Mouse (Mus musculus) erythroblast, adult 5-6 weeks (primary cell): ENCODE results near the gene Gng8. TPM values are rescaled to one million over a fixed set of nuclear protein-coding genes. Genes with fewer than 3 reads are reported as not detected.

Source experiments
- total RNA-seq, 2 experiments: library from RNA; stranded (forward) in 1 of 2; stranded (reverse) in 1 of 2; fragments of 150-400 nt in 1 of 2; fragments of 200-764, 138-1000 nt in 1 of 2; gene quantifications; 2 replicates each; pipeline versions ENCODE4 v1.2.3 to v1.2.4; 2015 to 2017; ENCODE audit warnings: low replicate concordance in 2 of 2

Gene Gng8
- total RNA-seq, 2 experiments from 2014 or later = not detected

Other genes starting within 250 kb of the Gng8 start
- gene Ceacam15, start 216.1 kb upstream of the Gng8 start, total RNA-seq (2015; ENCODE audit: low replicate concordance) = not detected in 2 replicates
- gene Ceacam15, start 216.1 kb upstream of the Gng8 start, total RNA-seq (2017; ENCODE audit: low replicate concordance) = 0.56 TPM in 1 of 2 replicates, not detected in the other
- gene Ceacam9, start 169.9 kb upstream of the Gng8 start, total RNA-seq (2015; ENCODE audit: low replicate concordance) = not detected in 2 replicates
- gene Ceacam9, start 169.9 kb upstream of the Gng8 start, total RNA-seq (2017; ENCODE audit: low replicate concordance) = not detected in 2 replicates
- 46.5 and 57.5 TPM in 2 replicates for gene Ap2s1, start 153.4 kb upstream of the Gng8 start, total RNA-seq (2015; ENCODE audit: low replicate concordance)
- 19.8 and 25.9 TPM in 2 replicates for gene Ap2s1, start 153.4 kb upstream of the Gng8 start, total RNA-seq (2017; ENCODE audit: low replicate concordance)
- 655 and 701 TPM in 2 replicates for gene Slc1a5, start 110.4 kb upstream of the Gng8 start, total RNA-seq (2015; ENCODE audit: low replicate concordance)
- 713 and 810 TPM in 2 replicates for gene Slc1a5, start 110.4 kb upstream of the Gng8 start, total RNA-seq (2017; ENCODE audit: low replicate concordance)
- gene Strn4, start 75.9 kb upstream of the Gng8 start, total RNA-seq (2015; ENCODE audit: low replicate concordance) = 21.5 and 22.4 TPM in 2 replicates
- gene Strn4, start 75.9 kb upstream of the Gng8 start, total RNA-seq (2017; ENCODE audit: low replicate concordance) = 34.3 and 69.7 TPM in 2 replicates
- gene Fkrp, start 75.1 kb upstream of the Gng8 start, total RNA-seq (2015; ENCODE audit: low replicate concordance) = 2.5 and 4.2 TPM in 2 replicates
- gene Fkrp, start 75.1 kb upstream of the Gng8 start, total RNA-seq (2017; ENCODE audit: low replicate concordance) = 3.1 and 8.0 TPM in 2 replicates
- gene Prkd2, start 48.9 kb upstream of the Gng8 start, total RNA-seq (2015; ENCODE audit: low replicate concordance) = 4.6 and 18.8 TPM in 2 replicates
- gene Prkd2, start 48.9 kb upstream of the Gng8 start, total RNA-seq (2017; ENCODE audit: low replicate concordance) = 2.5 and 5.1 TPM in 2 replicates
- gene Dact3, start 16.5 kb upstream of the Gng8 start, total RNA-seq (2015; ENCODE audit: low replicate concordance) = not detected in 2 replicates
- gene Dact3, start 16.5 kb upstream of the Gng8 start, total RNA-seq (2017; ENCODE audit: low replicate concordance) = not detected in 2 replicates
- gene Ptgir, start 14.7 kb downstream of the Gng8 start, total RNA-seq (2015; ENCODE audit: low replicate concordance) = 1.3 and 6.7 TPM in 2 replicates
- 1.5 and 1.8 TPM in 2 replicates for gene Ptgir, start 14.7 kb downstream of the Gng8 start, total RNA-seq (2017; ENCODE audit: low replicate concordance)
- gene Calm3, start 32.3 kb downstream of the Gng8 start, total RNA-seq (2015; ENCODE audit: low replicate concordance) = 41.1 and 44.1 TPM in 2 replicates
- 157 and 162 TPM in 2 replicates for gene Calm3, start 32.3 kb downstream of the Gng8 start, total RNA-seq (2017; ENCODE audit: low replicate concordance)
- not detected in 2 replicates for gene Pnmal2, start 52.9 kb downstream of the Gng8 start, total RNA-seq (2015; ENCODE audit: low replicate concordance)
- gene Pnmal2, start 52.9 kb downstream of the Gng8 start, total RNA-seq (2017; ENCODE audit: low replicate concordance) = not detected in 2 replicates
- gene Pnmal1, start 67.9 kb downstream of the Gng8 start, total RNA-seq (2015; ENCODE audit: low replicate concordance) = not detected in 2 replicates
- gene Pnmal1, start 67.9 kb downstream of the Gng8 start, total RNA-seq (2017; ENCODE audit: low replicate concordance) = not detected in 2 replicates
- gene Gm42372, start 91.3 kb downstream of the Gng8 start, total RNA-seq (2015; ENCODE audit: low replicate concordance) = not detected in 2 replicates
- gene Gm42372, start 91.3 kb downstream of the Gng8 start, total RNA-seq (2017; ENCODE audit: low replicate concordance) = 0.28 TPM in 1 of 2 replicates, not detected in the other
- 0.19 TPM in 1 of 2 replicates, not detected in the other for gene Ccdc8, start 100.9 kb downstream of the Gng8 start, total RNA-seq (2015; ENCODE audit: low replicate concordance)
- 0.14 and 1.0 TPM in 2 replicates for gene Ccdc8, start 100.9 kb downstream of the Gng8 start, total RNA-seq (2017; ENCODE audit: low replicate concordance)
- gene Ppp5c, start 136.1 kb downstream of the Gng8 start, total RNA-seq (2015; ENCODE audit: low replicate concordance) = 14.0 and 21.3 TPM in 2 replicates
- gene Ppp5c, start 136.1 kb downstream of the Gng8 start, total RNA-seq (2017; ENCODE audit: low replicate concordance) = 10.6 and 18.9 TPM in 2 replicates
- 0.42 and 0.58 TPM in 2 replicates for gene Hif3a, start 170.6 kb downstream of the Gng8 start, total RNA-seq (2015; ENCODE audit: low replicate concordance)
- gene Hif3a, start 170.6 kb downstream of the Gng8 start, total RNA-seq (2017; ENCODE audit: low replicate concordance) = 0.17 TPM in 1 of 2 replicates, not detected in the other
- gene Psg16, start 182.3 kb downstream of the Gng8 start, total RNA-seq (2015; ENCODE audit: low replicate concordance) = not detected in 2 replicates
- gene Psg16, start 182.3 kb downstream of the Gng8 start, total RNA-seq (2017; ENCODE audit: low replicate concordance) = not detected in 2 replicates